Mouse (Mus musculus): ENCODE measurements at regions not wholly inside any gene's neighbourhood (a gene's known extent, or its start where the extent isn't known, plus 50 kb on each side); places are given as distances from the start of the nearest gene placed in this dataset.
A peak's percentile ranks its signal among the peaks of the same experiment; 100 is the strongest.

- no peak for DNase-seq
Measured at GRCm38 (mm10) chr12:27471557-27471956, 129.2 kb upstream of the Sox11 start.

- no peak for DNase-seq
Measured at GRCm38 (mm10) chr12:27470346-27470745, 128.0 kb upstream of the Sox11 start.

- no peak for DNase-seq
Measured at GRCm38 (mm10) chr12:27468782-27469181, 126.4 kb upstream of the Sox11 start.

GRCm38 (mm10) chr12:27468141-27468540 lies 125.8 kb upstream of the Sox11 start:
- DNase-seq, result no peak

- DNase-seq, result no peak
Measured at GRCm38 (mm10) chr12:27465499-27466150, 123.3 kb upstream of the Sox11 start.

GRCm38 (mm10) chr12:27458674-27459073 lies 116.3 kb upstream of the Sox11 start:
- DNase-seq, result no peak

GRCm38 (mm10) chr12:27437661-27438345 lies 95.4 kb upstream of the Sox11 start:
- no peak for DNase-seq

- DNase-seq, result no peak
Measured at GRCm38 (mm10) chr12:27431338-27431737, 89.0 kb upstream of the Sox11 start.

GRCm38 (mm10) chr12:27417387-27418009 lies 75.1 kb upstream of the Sox11 start:
- no peak for DNase-seq

GRCm38 (mm10) chr12:27410555-27410954 lies 68.2 kb upstream of the Sox11 start:
- DNase-seq, result no peak

- DNase-seq, result peak; percentile 7 to 12
Measured at GRCm38 (mm10) chr12:27408440-27408839, 66.1 kb upstream of the Sox11 start.

GRCm38 (mm10) chr12:27399392-27399791 lies 57.0 kb upstream of the Sox11 start:
- no peak for DNase-seq
